ENCODE assay signal across 4 mouse cellular contexts in the genomic region with DNA sequence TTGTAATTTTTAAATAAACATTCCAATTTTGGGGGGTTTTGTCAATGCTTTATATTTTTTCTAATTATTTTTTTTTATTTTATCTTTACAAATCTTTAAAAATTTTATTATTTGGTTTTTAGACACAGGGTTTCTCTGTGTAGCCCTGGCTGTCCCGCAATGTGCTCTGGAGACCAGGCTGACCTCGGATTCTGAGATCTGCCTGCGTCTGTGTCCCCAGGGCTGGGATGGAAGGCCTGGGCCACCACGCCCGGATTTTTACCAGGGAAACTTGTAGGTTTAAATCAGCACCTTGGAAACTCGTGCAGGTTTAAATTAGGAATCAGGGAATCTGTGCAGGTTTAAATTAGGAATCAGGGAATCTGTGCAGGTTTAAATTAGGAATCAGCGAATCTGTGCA. TPM values are rescaled to one million over a fixed set of nuclear protein-coding genes. Genes with fewer than 3 reads are reported as not detected.
"Had no signal": no experiment of that assay in that cellular context is flagged by ENCODE, and none has a peak within 500 bp of the region (broad histone marks: within the 10 kb centered on the region; RNA-seq: fewer than 3 reads in every experiment).

No protein-coding gene starts in this region.

RNA-seq across cellular contexts. Expression of a gene that starts 37.1 kb away (rescaled TPM):
- total RNA-seq: layer of hippocampus, adult 2 months; layer of hippocampus, postnatal 10 days; left cerebral cortex, postnatal 10 days; megakaryocyte, adult 5-6 weeks had no signal
